Mouse (Mus musculus) embryonic facial prominence, embryonic 14.5 days (tissue): Measurements from ENCODE around the gene Nsmce1. TPM values are rescaled to one million over a fixed set of nuclear protein-coding genes. Genes with fewer than 3 reads are reported as not detected.

ENCODE experiments used
- ATAC-seq: fragments of 200-750 bp; cut with Nextera tagmentation; 2 replicates; pipeline ENCODE4 v1.8.0; 2017; ENCODE audit warnings: low read depth, moderate number of reproducible peaks, moderate TSS enrichment
- DNase-seq: peaks from one replicate; pipeline ENCODE4 v3.0.0-alpha.2; 2015; ENCODE audit warnings: low spot score
- H3K27ac ChIP-seq: fragments of 300-500 bp; sonication (generic); replicated peaks from 2 replicates; pipeline ENCODE4 v1.5.1; 2014; ENCODE audit warnings: low read depth, mild to moderate bottlenecking, low read length, moderate library complexity
- H3K27me3 ChIP-seq: fragments of 300-500 bp; sonication (generic); replicated peaks from 2 replicates; pipeline ENCODE4 v1.6.1; 2014; ENCODE audit warnings: low read length; ENCODE audit not compliant: control insufficient read depth, insufficient read depth
- H3K36me3 ChIP-seq: fragments of 300-500 bp; sonication (generic); 2 replicates; pipeline ENCODE4 v1.6.1; 2014; ENCODE audit warnings: low read length, mixed read lengths; ENCODE audit not compliant: control insufficient read depth, insufficient read depth
- H3K4me1 ChIP-seq: fragments of 300-500 bp; sonication (generic); 2 replicates; pipeline ENCODE4 v1.6.1; 2014; ENCODE audit warnings: antibody characterized with exemption, low read length; ENCODE audit not compliant: control insufficient read depth, insufficient read depth
- H3K4me2 ChIP-seq: fragments of 300-500 bp; sonication (generic); 2 replicates; pipeline ENCODE4 v1.6.1; 2014; ENCODE audit warnings: low read depth, mild to moderate bottlenecking, low read length, moderate library complexity, mixed read lengths
- H3K4me3 ChIP-seq: fragments of 300-500 bp; sonication (generic); 2 replicates; pipeline ENCODE4 v1.5.1; 2014; ENCODE audit warnings: low read depth, mild to moderate bottlenecking, low read length
- H3K9ac ChIP-seq: fragments of 300-500 bp; sonication (generic); 2 replicates; pipeline ENCODE4 v1.6.1; 2014; ENCODE audit warnings: low read depth, mild to moderate bottlenecking, low read length, moderate library complexity, mixed read lengths
- H3K9me3 ChIP-seq: fragments of 300-500 bp; sonication (generic); 2 replicates; pipeline ENCODE4 v1.6.1; 2016; ENCODE audit warnings: low read length; ENCODE audit not compliant: control insufficient read depth
- WGBS: fragments of 180-500 bp; shearing (Covaris S2); extraction: QIAGEN DNeasy Blood & Tissue Kit; methylation state at CpG from one replicate; pipeline ENCODE4 v1.1.7; 2014; 5-methylcytosine and 5-hydroxymethylcytosine counted together
- polyA plus RNA-seq: library from polyadenylated mRNA; unstranded; fragments of >200 nt; fragmentation: Nextera tagmentation; extraction: Ambion mirVana; gene quantifications from 2 replicates; pipeline ENCODE4 v1.2.1, GENCODE M21; 2014

Gene Nsmce1
- polyA plus RNA-seq, 1 experiment from 2014 or later = 115 TPM

- DNase-seq (peak; percentile 90), ATAC-seq (peak; percentile 76)
- Histone ChIP-seq H3K9me3 (no peaks in the 10 kb centered on the region), H3K4me2 (0 out of 2 replicates have a peak overlapping the region, but pooled peaks have one; percentile 6), H3K4me3 (no peak overlapping the region), H3K4me1 (peaks cover 16% of the 10 kb centered on the region), H3K9ac (no peak overlapping the region), H3K27me3 (no peaks in the 10 kb centered on the region), H3K27ac (peak overlapping the region; percentile 84), H3K36me3 (peaks cover 39% of the 10 kb centered on the region)
- 19% methylated on average over 13 of the region's 13 CpGs for WGBS
Observed at GRCm38 (mm10) chr7:125471991-125472741, 19.2 kb downstream of the Nsmce1 start.

GRCm38 (mm10) chr7:125470901-125471300, 20.5 kb downstream of the Nsmce1 start:
- no peaks in the 10 kb centered on the region for H3K27me3 ChIP-seq
- H3K9me3 ChIP-seq = no peaks in the 10 kb centered on the region
- H3K4me2 ChIP-seq = no peak overlapping the region
- no peak overlapping the region for H3K4me3 ChIP-seq
- H3K36me3 ChIP-seq = peaks cover 49% of the 10 kb centered on the region
- H3K4me1 ChIP-seq = peaks cover 13% of the 10 kb centered on the region
- ATAC-seq (no peak), DNase-seq (no peak)
- H3K27ac ChIP-seq = no peak overlapping the region
- no peak overlapping the region for H3K9ac ChIP-seq
- 88% methylated on average over 4 of the region's 4 CpGs for WGBS

GRCm38 (mm10) chr7:125469937-125470336, 21.5 kb downstream of the Nsmce1 start:
- no peak overlapping the region for H3K4me2 ChIP-seq
- ATAC-seq (peak; percentile 44; the same call in 1 of the 2 replicates), DNase-seq (peak; percentile 79)
- no peaks in the 10 kb centered on the region for H3K27me3 ChIP-seq
- H3K9me3 ChIP-seq = no peaks in the 10 kb centered on the region
- no peak overlapping the region for H3K27ac ChIP-seq
- no peak overlapping the region for H3K4me3 ChIP-seq
- WGBS = 27% methylated on average over 5 of the region's 5 CpGs
- H3K36me3 ChIP-seq = peaks cover 54% of the 10 kb centered on the region
- peaks cover 12% of the 10 kb centered on the region for H3K4me1 ChIP-seq
- no peak overlapping the region for H3K9ac ChIP-seq

GRCm38 (mm10) chr7:125462200-125462599, 29.2 kb downstream of the Nsmce1 start:
- Histone ChIP-seq H3K27me3 (no peaks in the 10 kb centered on the region), H3K4me2 (no peak overlapping the region), H3K4me1 (no peaks in the 10 kb centered on the region), H3K4me3 (no peak overlapping the region), H3K36me3 (peaks cover 32% of the 10 kb centered on the region), H3K9me3 (no peaks in the 10 kb centered on the region), H3K27ac (no peak overlapping the region), H3K9ac (no peak overlapping the region)
- WGBS = 41% methylated on average over 2 of the region's 2 CpGs
- ATAC-seq = no peak
- no peak for DNase-seq

- 88% methylated on average over 4 of the region's 4 CpGs for WGBS
- Histone ChIP-seq H3K9me3 (no peaks in the 10 kb centered on the region), H3K36me3 (peaks cover 18% of the 10 kb centered on the region; the same call in 1 of the 2 replicates), H3K4me2 (no peak overlapping the region), H3K4me3 (no peak overlapping the region), H3K27me3 (no peaks in the 10 kb centered on the region), H3K27ac (no peak overlapping the region), H3K9ac (no peak overlapping the region), H3K4me1 (no peaks in the 10 kb centered on the region)
- no peak for DNase-seq
- no peak for ATAC-seq
Observed at GRCm38 (mm10) chr7:125453671-125454070, 37.7 kb downstream of the Nsmce1 start.

GRCm38 (mm10) chr7:125451078-125451477, 40.3 kb downstream of the Nsmce1 start:
- DNase-seq = no peak
- Histone ChIP-seq H3K27ac (no peak overlapping the region), H3K9me3 (no peaks in the 10 kb centered on the region), H3K4me2 (no peak overlapping the region), H3K36me3 (peaks cover 15% of the 10 kb centered on the region; the same call in 1 of the 2 replicates), H3K9ac (no peak overlapping the region), H3K27me3 (no peaks in the 10 kb centered on the region), H3K4me1 (no peaks in the 10 kb centered on the region), H3K4me3 (no peak overlapping the region)
- WGBS = 86% methylated on average over 2 of the region's 2 CpGs
- no peak for ATAC-seq

GRCm38 (mm10) chr7:125450678-125451077, 40.7 kb downstream of the Nsmce1 start:
- ATAC-seq (no peak), DNase-seq (peak; percentile 13)
- Histone ChIP-seq H3K27me3 (no peaks in the 10 kb centered on the region), H3K4me3 (no peak overlapping the region), H3K36me3 (peaks cover 11% of the 10 kb centered on the region; the same call in 1 of the 2 replicates), H3K9ac (no peak overlapping the region), H3K4me1 (peaks cover under 1% of the 10 kb centered on the region; the same call in 1 of the 2 replicates), H3K4me2 (no peak overlapping the region), H3K27ac (no peak overlapping the region), H3K9me3 (no peaks in the 10 kb centered on the region)
- WGBS = 70% methylated on average over 1 of the region's 1 CpGs

- H3K27me3 ChIP-seq = no peaks in the 10 kb centered on the region
- ATAC-seq = peak; percentile 98
- H3K4me1 ChIP-seq = peaks cover 7% of the 10 kb centered on the region
- no peaks in the 10 kb centered on the region for H3K36me3 ChIP-seq
- H3K9me3 ChIP-seq = no peaks in the 10 kb centered on the region
- H3K4me2 ChIP-seq = peak within 1 kb of the TSS; percentile 82
- H3K4me3 ChIP-seq = peak within 1 kb of the TSS; percentile 53
- peak; percentile 99 for DNase-seq
- H3K9ac ChIP-seq = peak within 1 kb of the TSS; percentile 74
- 1% methylated on average over 59 of the region's 61 CpGs for WGBS
- H3K27ac ChIP-seq = peak within 1 kb of the TSS; percentile 96
Observed at GRCm38 (mm10) chr7:125444464-125445401, 46.7 kb downstream of the Nsmce1 start, which contains the start of gene Kdm8. Gene Kdm8 (plus strand): TSS chr7:125444676.
